ENCODE assay signal across 12 mouse cellular contexts in genomic region chr4:152834421-152835110, GRCm38 (mm10).
DNase-seq lines count a peak whose midpoint lies in the region; ATAC-seq and TF ChIP-seq lines count a peak whose summit lies in the region.
"Had no signal": no experiment of that assay in that cellular context is flagged by ENCODE, and none has a peak within 500 bp of the region (broad histone marks: within the 10 kb centered on the region; RNA-seq: fewer than 3 reads in every experiment).

No protein-coding gene starts in this region.

- peak overlapping the region; percentile 81 for H3K27ac ChIP-seq in forebrain, embryonic 10.5 days
- no peak overlapping the region for H3K27ac ChIP-seq in forebrain, embryonic 11.5 days (ENCODE audit: low read depth, low read length)
- peak overlapping the region; percentile 58 for H3K27ac ChIP-seq in hindbrain, embryonic 12.5 days
- H3K27ac ChIP-seq in midbrain, postnatal 0 days (ENCODE audit: low read depth, low read length), result peak overlapping the region; percentile 62
- H3K27ac ChIP-seq: liver, embryonic 13.5 days had no signal

- ATAC-seq in forebrain, embryonic 11.5 days (replicated peaks; ENCODE audit: low FRiP score), result no peak
- no peak for ATAC-seq in hindbrain, embryonic 12.5 days (ENCODE audit: low FRiP score)
- ATAC-seq in midbrain, postnatal 0 days (ENCODE audit: low FRiP score), result no peak

- H3K9ac ChIP-seq in forebrain, embryonic 11.5 days (ENCODE audit: low read length), result no peak overlapping the region; the same call in 1 of the 2 replicates
- no peak overlapping the region for H3K9ac ChIP-seq in hindbrain, embryonic 12.5 days
- 0 out of 2 replicates have a peak overlapping the region, but pooled peaks have one; percentile 29 for H3K9ac ChIP-seq in midbrain, postnatal 0 days (replicated peaks; ENCODE audit: low read length, poor library complexity, severe bottlenecking)
- H3K9ac ChIP-seq: liver, embryonic 13.5 days had no signal

- peak overlapping the region; percentile 30; the same call in 1 of the 2 replicates for H3K4me3 ChIP-seq in forebrain, embryonic 10.5 days
- H3K4me3 ChIP-seq in forebrain, embryonic 11.5 days (ENCODE audit: low read depth, low read length), result no peak overlapping the region
- H3K4me3 ChIP-seq in hindbrain, embryonic 12.5 days, result no peak overlapping the region
- H3K4me3 ChIP-seq in midbrain, postnatal 0 days (ENCODE audit: low read depth, low read length), result no peak overlapping the region
- H3K4me3 ChIP-seq in lung, adult 2 months (replicated peaks; ENCODE audit: extremely low read depth, low read depth, low read length), result no peak overlapping the region
- H3K4me3 ChIP-seq: liver, embryonic 13.5 days had no signal

- H3K4me1 ChIP-seq in forebrain, embryonic 10.5 days, result peaks cover 45% of the 10 kb centered on the region
- H3K4me1 ChIP-seq in forebrain, embryonic 11.5 days (replicated peaks; ENCODE audit: control insufficient read depth, insufficient read depth, low read length), result peaks cover 18% of the 10 kb centered on the region
- H3K4me1 ChIP-seq in hindbrain, embryonic 12.5 days, result peaks cover 23% of the 10 kb centered on the region
- H3K4me1 ChIP-seq in midbrain, postnatal 0 days (ENCODE audit: insufficient read depth, low read length), result peaks cover 14% of the 10 kb centered on the region; the same call in 1 of the 2 replicates
- H3K4me1 ChIP-seq in lung, adult 2 months (ENCODE audit: control insufficient read depth, insufficient read depth, low read length), result no peaks in the 10 kb centered on the region
- H3K4me1 ChIP-seq: liver, embryonic 13.5 days; megakaryocyte, embryonic 14.5 days had no signal

- H3K4me2 ChIP-seq in forebrain, embryonic 11.5 days (ENCODE audit: low read depth, low read length, severe bottlenecking), result no peak overlapping the region; the same call in 1 of the 2 replicates
- no peak overlapping the region for H3K4me2 ChIP-seq in hindbrain, embryonic 12.5 days (replicated peaks)
- H3K4me2 ChIP-seq in midbrain, postnatal 0 days (ENCODE audit: low read depth, low read length, poor library complexity, severe bottlenecking), result no peak overlapping the region
- H3K4me2 ChIP-seq: liver, embryonic 13.5 days had no signal

- no peaks in the 10 kb centered on the region for H3K36me3 ChIP-seq in forebrain, embryonic 10.5 days (replicated peaks)
- H3K36me3 ChIP-seq in forebrain, embryonic 11.5 days (ENCODE audit: control insufficient read depth, insufficient read depth, low read length), result no peaks in the 10 kb centered on the region
- H3K36me3 ChIP-seq in hindbrain, embryonic 12.5 days, result no peaks in the 10 kb centered on the region
- no peaks in the 10 kb centered on the region for H3K36me3 ChIP-seq in midbrain, postnatal 0 days (ENCODE audit: insufficient read depth, low read length)
- H3K36me3 ChIP-seq: liver, embryonic 13.5 days had no signal

- 62% methylated on average over 11 of the region's 11 CpGs for WGBS in forebrain, embryonic 10.5 days
- 53% methylated on average over 11 of the region's 11 CpGs for WGBS in forebrain, embryonic 11.5 days
- 53% methylated on average over 11 of the region's 11 CpGs for WGBS in hindbrain, embryonic 12.5 days
- 44% methylated on average over 11 of the region's 11 CpGs for WGBS in midbrain, postnatal 0 days
- WGBS in lung, adult 2 months, result 63% methylated on average over 11 of the region's 11 CpGs

- no peak for TF ChIP-seq CTCF in midbrain, postnatal 0 days (IDR thresholded peaks at IDR 0.05)
- no peak for TF ChIP-seq CTCF in lung, adult 2 months (IDR thresholded peaks at IDR 0.05; ENCODE audit: insufficient read depth, low read length)

- H3K27me3 ChIP-seq in forebrain, embryonic 10.5 days (ENCODE audit: poor library complexity, severe bottlenecking), result peaks cover 67% of the 10 kb centered on the region
- H3K27me3 ChIP-seq in forebrain, embryonic 11.5 days (ENCODE audit: control insufficient read depth, insufficient read depth, low read length), result peaks cover 3% of the 10 kb centered on the region
- 0 out of 2 replicates have a peak, but pooled peaks cover 6% of the 10 kb centered on the region for H3K27me3 ChIP-seq in hindbrain, embryonic 12.5 days
- H3K27me3 ChIP-seq in midbrain, postnatal 0 days (ENCODE audit: insufficient read depth, low read length), result no peaks in the 10 kb centered on the region
- H3K27me3 ChIP-seq: liver, embryonic 13.5 days; megakaryocyte, embryonic 14.5 days had no signal

- H3K9me3 ChIP-seq in forebrain, embryonic 10.5 days, result peaks cover 17% of the 10 kb centered on the region
- no peaks in the 10 kb centered on the region for H3K9me3 ChIP-seq in forebrain, embryonic 11.5 days (ENCODE audit: control insufficient read depth, low read length)
- H3K9me3 ChIP-seq in hindbrain, embryonic 12.5 days (replicated peaks), result no peaks in the 10 kb centered on the region
- no peaks in the 10 kb centered on the region for H3K9me3 ChIP-seq in midbrain, postnatal 0 days (ENCODE audit: low read length)

- no peak for TF ChIP-seq POLR2A in lung, adult 2 months (IDR thresholded peaks at IDR 0.05; ENCODE audit: borderline replicate concordance, extremely low read depth, low read depth, low read length)

- DNase-seq in forebrain, embryonic 10.5 days (ENCODE audit: extremely low spot score, low spot score), result no peak
- no peak for DNase-seq in forebrain, embryonic 11.5 days (ENCODE audit: low spot score)
- peak; percentile 9 for DNase-seq in embryo, embryonic 10.5 days (ENCODE audit: low spot score)
- DNase-seq in midbrain, postnatal 0 days (ENCODE audit: low spot score), result peak; percentile 52
- no peak for DNase-seq in thymus, postnatal 25 days
- DNase-seq in lung, adult 2 months, result no peak
- no peak for DNase-seq in adrenal gland, adult 18-20 months (ENCODE audit: low spot score in 2 of 2)
- DNase-seq: adrenal gland, postnatal 14 days; heart, adult 11 months; liver, embryonic 13.5 days had no signal

Comparison
In these comparisons a context has a peak if more than half of its experiments do, and no peak if none do; other contexts are left out.
1. DNase-seq: peak in embryo, embryonic 10.5 days (single experiment) and midbrain, postnatal 0 days (single experiment); none in forebrain, embryonic 10.5 days (single experiment), forebrain, embryonic 11.5 days (single experiment), thymus, postnatal 25 days (single experiment), lung, adult 2 months (single experiment) and adrenal gland, adult 18-20 months (0 of 2).